Mouse (Mus musculus) CD8-positive naive resting alpha-beta T cell, adult 57 days (primary cell): ENCODE results near the gene Mrpl11. TPM values are rescaled to one million over a fixed set of nuclear protein-coding genes. Genes with fewer than 3 reads are reported as not detected.

Source experiments
- total RNA-seq: library from RNA; stranded (reverse); gene quantifications from one replicate; pipeline ENCODE4 v1.2.4, GENCODE M21; 2023

Gene Mrpl11
- 27.2 TPM for total RNA-seq

GRCm38 (mm10) chr19:4961928-4962601 is at the start of gene Mrpl11:
TSS of gene Mrpl11 (plus strand) at chr19:4962147.

GRCm38 (mm10) chr19:4927904-4928531 is 33.9 kb upstream of the Mrpl11 start, which contains the start of gene Dpp3:
TSS of gene Dpp3 (minus strand) at chr19:4928287.

GRCm38 (mm10) chr19:4942551-4943252 is 19.2 kb upstream of the Mrpl11 start, which contains the start of gene Peli3:
TSS of gene Peli3 (minus strand) at chr19:4943127.

GRCm38 (mm10) chr19:4990256-4990625 is 28.3 kb downstream of the Mrpl11 start, which contains the start of gene Npas4:
TSS of gene Npas4 (minus strand) at chr19:4990316.

Other genes with a start within 250 kb of the Mrpl11 start
- 22.8 TPM for gene Rbm4b, start 205.7 kb upstream of the Mrpl11 start, total RNA-seq
- 80.8 TPM for gene Rbm4, start 168.2 kb upstream of the Mrpl11 start, total RNA-seq
- 35.5 TPM for gene Gm21992, start 150.5 kb upstream of the Mrpl11 start, total RNA-seq
- gene Rbm14, start 150.5 kb upstream of the Mrpl11 start, total RNA-seq: 76.2 TPM
- 45.2 TPM for gene Ccs, start 122.8 kb upstream of the Mrpl11 start, total RNA-seq
- gene Ccdc87, start 122.8 kb upstream of the Mrpl11 start, total RNA-seq: not detected
- gene Ctsf, start 107.0 kb upstream of the Mrpl11 start, total RNA-seq: 3.5 TPM
- 0.21 TPM for gene Actn3, start 84.2 kb upstream of the Mrpl11 start, total RNA-seq
- gene Zdhhc24, start 83.5 kb upstream of the Mrpl11 start, total RNA-seq: 5.0 TPM
- 2.1 TPM for gene Bbs1, start 55.5 kb upstream of the Mrpl11 start, total RNA-seq
- gene Dpp3, start 33.9 kb upstream of the Mrpl11 start, total RNA-seq: 66.5 TPM
- gene Peli3, start 19.0 kb upstream of the Mrpl11 start, total RNA-seq: 1.2 TPM
- gene Npas4, start 28.2 kb downstream of the Mrpl11 start, total RNA-seq: 1.6 TPM
- gene Slc29a2, start 61.7 kb downstream of the Mrpl11 start, total RNA-seq: 4.4 TPM
- gene B4gat1, start 76.7 kb downstream of the Mrpl11 start, total RNA-seq: 4.3 TPM
- 1.2 TPM for gene AC124502.3, start 76.7 kb downstream of the Mrpl11 start, total RNA-seq
- gene Brms1, start 79.2 kb downstream of the Mrpl11 start, total RNA-seq: 60.1 TPM
- gene Rin1, start 88.3 kb downstream of the Mrpl11 start, total RNA-seq: 4.6 TPM
- not detected for gene Cd248, start 105.9 kb downstream of the Mrpl11 start, total RNA-seq
- gene Tmem151a, start 123.4 kb downstream of the Mrpl11 start, total RNA-seq: not detected
- gene Yif1a, start 126.4 kb downstream of the Mrpl11 start, total RNA-seq: 26.5 TPM
- 0.92 TPM for gene Cnih2, start 136.4 kb downstream of the Mrpl11 start, total RNA-seq
- gene Rab1b, start 144.9 kb downstream of the Mrpl11 start, total RNA-seq: 90.0 TPM
- 27.5 TPM for gene Klc2, start 156.4 kb downstream of the Mrpl11 start, total RNA-seq